Mouse (Mus musculus) myocyte (in vitro differentiated cells): ENCODE measurements around the gene Ghrh. TPM values are rescaled to one million over a fixed set of nuclear protein-coding genes. Genes with fewer than 3 reads are reported as not detected.

Experiments used
- H3K27me3 ChIP-seq: one replicate; pipeline ENCODE4 v1.6.1; 2011; ENCODE audit not compliant: control insufficient read depth, insufficient read depth, insufficient read length
- H3K36me3 ChIP-seq: one replicate; pipeline ENCODE4 v1.6.1; 2011; ENCODE audit not compliant: control insufficient read depth, insufficient read depth
- H3K4me2 ChIP-seq: one replicate; pipeline ENCODE4 v1.6.1; 2011; ENCODE audit warnings: low read depth, control low read depth
- H3K4me3 ChIP-seq: one replicate; pipeline ENCODE4 v1.5.1; 2011; ENCODE audit warnings: mild to moderate bottlenecking, control low read depth, moderate library complexity
- H3K79me2 ChIP-seq: one replicate; pipeline ENCODE4 v1.6.1; 2011; ENCODE audit not compliant: control insufficient read depth, insufficient read depth
- H3ac ChIP-seq: one replicate; pipeline ENCODE4 v1.6.1; 2011; ENCODE audit not compliant: control insufficient read depth, insufficient read length
- CEBPB ChIP-seq: IDR thresholded peaks from 2 replicates; pipeline ENCODE4 v1.6.1; 2011; ENCODE audit warnings: mild to moderate bottlenecking, moderate library complexity; ENCODE audit not compliant: poor library complexity, insufficient read depth, severe bottlenecking
- E2F4 ChIP-seq: IDR thresholded peaks from one replicate; pipeline ENCODE4 v1.6.1; 2011; ENCODE audit warnings: mild to moderate bottlenecking, control low read depth, moderate library complexity; ENCODE audit not compliant: insufficient read depth
- MAX ChIP-seq: IDR thresholded peaks from one replicate; pipeline ENCODE4 v1.6.1; 2011; ENCODE audit warnings: low read depth, mild to moderate bottlenecking, control low read depth
- MYOD1 ChIP-seq, 3 experiments: IDR thresholded peaks; one replicate each; pipeline ENCODE4 v1.6.1; 2011; ENCODE audit warnings: control low read depth in 2 of 3, low read depth in 2 of 3, mild to moderate bottlenecking in 2 of 3, moderate library complexity in 1 of 3; ENCODE audit not compliant: insufficient read length in 2 of 3, control insufficient read depth in 1 of 3
- MYOG ChIP-seq, 3 experiments: IDR thresholded peaks; one replicate each; pipeline ENCODE4 v1.6.1; 2011; ENCODE audit warnings: control low read depth in 2 of 3, low read depth in 2 of 3, mild to moderate bottlenecking in 2 of 3; ENCODE audit not compliant: insufficient read length in 2 of 3, control insufficient read depth in 1 of 3, insufficient read depth in 1 of 3
- POLR2A ChIP-seq: IDR thresholded peaks from one replicate; pipeline ENCODE4 v1.6.1; 2011; ENCODE audit warnings: low read depth, mild to moderate bottlenecking, control low read depth, moderate library complexity; ENCODE audit not compliant: insufficient read length
- POLR2AphosphoS2 ChIP-seq: IDR thresholded peaks from one replicate; pipeline ENCODE4 v1.6.1; 2011; ENCODE audit warnings: low read depth, control low read depth; ENCODE audit not compliant: insufficient read length
- REST ChIP-seq: IDR thresholded peaks from one replicate; pipeline ENCODE4 v1.6.1; 2011; ENCODE audit warnings: mild to moderate bottlenecking, control low read depth, moderate library complexity; ENCODE audit not compliant: insufficient read depth, insufficient read length
- SRF ChIP-seq: IDR thresholded peaks from one replicate; pipeline ENCODE4 v1.6.1; 2011; ENCODE audit warnings: low read depth; ENCODE audit not compliant: control insufficient read depth, insufficient read length
- TCF12 ChIP-seq: IDR thresholded peaks from one replicate; pipeline ENCODE4 v1.6.1; 2011; ENCODE audit warnings: mild to moderate bottlenecking, control low read depth; ENCODE audit not compliant: poor library complexity, insufficient read depth, severe bottlenecking
- TCF3 ChIP-seq: IDR thresholded peaks from one replicate; pipeline ENCODE4 v1.6.1; 2011; ENCODE audit warnings: low read depth, control low read depth; ENCODE audit not compliant: insufficient read length
- USF1 ChIP-seq: IDR thresholded peaks from one replicate; pipeline ENCODE4 v1.6.1; 2011; ENCODE audit warnings: low read depth, mild to moderate bottlenecking, control low read depth, moderate library complexity
- polyA plus RNA-seq: library from polyadenylated mRNA; unstranded; fragments of >200 nt; fragmentation: generic; extraction: Trizol; gene quantifications from one replicate; pipeline ENCODE4 v1.2.1, GENCODE M21; 2012; ENCODE audit warnings: missing spikeins

Ghrh gene
- polyA plus RNA-seq, 1 experiment, result not detected

DNA sequence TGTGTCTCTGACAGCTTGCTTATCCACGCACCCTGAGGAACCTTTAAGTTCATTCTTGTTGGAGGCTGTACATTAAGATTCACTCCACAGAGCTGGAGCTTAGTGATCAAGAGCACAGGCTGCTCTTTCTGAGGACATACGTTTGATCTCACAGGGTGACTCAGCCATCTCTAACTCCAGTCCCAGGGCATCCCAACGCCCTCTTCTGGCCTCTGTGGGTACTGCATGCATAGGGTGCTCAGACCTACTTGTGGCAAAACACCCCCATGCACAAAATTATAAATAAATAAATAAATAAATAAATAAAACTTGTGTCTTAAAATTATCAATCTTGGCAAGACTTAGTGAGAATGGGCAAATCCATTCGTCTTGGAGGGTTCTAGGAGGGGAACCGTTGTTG, 8.6 kb downstream of the Ghrh start:
- Histone ChIP-seq H3K4me2 (no peak overlapping the region), H3ac (no peak overlapping the region), H3K27me3 (no peaks in the 10 kb centered on the region), H3K79me2 (no peaks in the 10 kb centered on the region), H3K4me3 (no peak overlapping the region), H3K36me3 (no peaks in the 10 kb centered on the region)
- TF ChIP-seq MAX (no peak), TCF3 (no peak), USF1 (no peak), MYOG (IDR thresholded peaks at IDR 0.05; ENCODE audit: control insufficient read depth in 1 of 3, insufficient read depth in 1 of 3, insufficient read length in 2 of 3, low read depth in 2 of 3) (no peak), CEBPB (no peak), E2F4 (no peak), TCF12 (no peak), POLR2AphosphoS2 (no peak), MYOD1 (IDR thresholded peaks at IDR 0.05; ENCODE audit: control insufficient read depth in 1 of 3, insufficient read length in 2 of 3, low read depth in 2 of 3) (no peak), POLR2A (no peak), REST (no peak), SRF (no peak)

DNA sequence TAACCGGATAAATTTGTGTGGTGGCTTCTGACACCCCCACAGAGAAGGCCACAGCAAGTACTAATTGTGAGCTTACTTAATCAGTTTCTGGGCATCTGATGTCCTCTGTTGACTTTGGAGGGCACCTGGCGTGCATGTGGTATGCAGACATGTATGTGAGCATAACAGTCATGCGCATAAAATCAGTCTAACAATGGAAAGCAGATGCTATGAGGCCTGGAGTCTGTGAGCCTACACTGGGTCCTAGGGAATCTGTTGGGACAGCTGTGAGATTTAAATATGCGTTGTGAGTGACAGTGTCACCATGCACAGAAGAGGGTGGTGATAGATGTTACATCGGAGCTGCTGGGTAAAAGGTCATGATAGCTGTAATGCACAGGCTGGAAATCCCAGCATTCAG, 15.2 kb downstream of the Ghrh start:
- no peak for TF ChIP-seq USF1
- TF ChIP-seq MAX, result no peak
- no peak for TF ChIP-seq REST
- no peak for TF ChIP-seq MYOD1 (IDR thresholded peaks at IDR 0.05; ENCODE audit: control insufficient read depth in 1 of 3, insufficient read length in 2 of 3, low read depth in 2 of 3)
- no peak for TF ChIP-seq SRF
- TF ChIP-seq MYOG (IDR thresholded peaks at IDR 0.05; ENCODE audit: control insufficient read depth in 1 of 3, insufficient read depth in 1 of 3, insufficient read length in 2 of 3, low read depth in 2 of 3), result no peak
- TF ChIP-seq TCF3, result no peak
- no peak for TF ChIP-seq CEBPB
- no peak for TF ChIP-seq POLR2AphosphoS2
- no peak for TF ChIP-seq E2F4
- no peak for TF ChIP-seq POLR2A
- TF ChIP-seq TCF12, result no peak
- Histone ChIP-seq H3K36me3 (peaks cover 3% of the 10 kb centered on the region), H3ac (no peak overlapping the region), H3K27me3 (no peaks in the 10 kb centered on the region), H3K79me2 (no peaks in the 10 kb centered on the region), H3K4me3 (no peak overlapping the region), H3K4me2 (no peak overlapping the region)

DNA sequence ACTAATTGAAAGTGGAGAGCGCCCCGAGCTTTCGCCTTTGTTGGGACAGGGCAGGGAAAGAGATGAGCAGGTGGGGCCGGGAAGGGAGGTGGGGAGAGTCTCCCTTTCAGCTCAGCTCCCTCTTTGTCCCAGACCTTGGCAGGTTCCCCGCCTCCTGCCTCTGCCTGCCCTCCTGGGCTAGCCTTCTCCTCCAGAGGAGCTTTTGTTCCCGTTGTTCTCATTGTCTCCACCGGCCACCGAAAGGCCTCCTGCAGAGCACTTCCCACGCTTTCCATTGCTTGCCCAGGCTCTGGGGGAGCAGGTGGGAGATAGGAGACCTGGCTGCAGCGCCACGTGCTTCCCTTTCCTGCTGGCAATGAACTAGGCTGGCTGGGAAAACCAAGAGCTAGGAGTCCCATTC, 18.7 kb downstream of the Ghrh start:
- peaks cover 25% of the 10 kb centered on the region for H3K36me3 ChIP-seq
- H3K4me3 ChIP-seq, result no peak overlapping the region
- no peak overlapping the region for H3K4me2 ChIP-seq
- no peak overlapping the region for H3ac ChIP-seq
- TF ChIP-seq MYOD1 (IDR thresholded peaks at IDR 0.05; ENCODE audit: control insufficient read depth in 1 of 3, insufficient read length in 2 of 3, low read depth in 2 of 3) (no peak), MAX (no peak), POLR2A (no peak), CEBPB (no peak), SRF (no peak), TCF12 (no peak), TCF3 (no peak)
- no peaks in the 10 kb centered on the region for H3K27me3 ChIP-seq
- no peaks in the 10 kb centered on the region for H3K79me2 ChIP-seq

DNA sequence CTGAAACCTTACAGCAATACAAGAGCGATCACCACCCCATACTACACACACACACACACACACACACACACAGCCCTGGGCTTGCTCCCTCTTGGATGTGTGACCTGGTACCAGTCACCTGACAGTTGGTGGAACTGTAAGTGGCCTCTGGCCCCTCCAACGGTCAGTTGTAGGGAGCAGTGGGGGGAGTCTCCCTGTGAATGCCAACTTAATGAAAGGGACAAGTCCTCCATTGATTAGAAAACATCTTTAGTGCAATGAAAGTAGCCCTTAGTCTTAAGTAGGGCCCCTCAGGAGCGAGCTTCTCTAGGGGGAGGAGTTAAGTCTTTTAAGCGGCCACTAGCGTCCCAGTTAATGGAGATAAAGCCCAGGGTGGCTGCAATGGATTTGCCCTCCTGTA, 19.2 kb downstream of the Ghrh start:
- Histone ChIP-seq H3K36me3 (peaks cover 25% of the 10 kb centered on the region), H3K27me3 (no peaks in the 10 kb centered on the region), H3K4me2 (no peak overlapping the region), H3ac (no peak overlapping the region), H3K4me3 (no peak overlapping the region), H3K79me2 (no peaks in the 10 kb centered on the region)
- TF ChIP-seq CEBPB (no peak), MAX (no peak)

DNA sequence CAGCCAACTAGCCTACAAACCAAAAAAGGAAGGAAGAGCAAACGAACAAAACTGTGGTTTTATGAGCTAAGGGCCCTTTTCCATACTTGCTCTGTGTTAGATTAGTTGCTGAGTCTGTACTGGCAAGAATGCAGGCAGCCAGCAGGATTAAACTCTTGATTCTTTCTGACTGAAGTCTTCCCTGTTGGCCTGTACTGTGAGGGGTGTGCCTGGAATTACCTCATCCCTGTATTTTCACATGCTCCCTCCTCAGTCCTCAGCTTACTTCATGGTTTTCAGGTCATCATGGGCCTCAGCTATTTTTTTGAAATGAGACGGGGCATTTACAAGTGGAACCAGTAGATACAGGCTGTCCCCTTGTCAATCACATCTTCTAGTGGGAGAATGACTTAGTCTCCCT, 22.1 kb downstream of the Ghrh start:
- Histone ChIP-seq H3K4me3 (no peak overlapping the region), H3K27me3 (no peaks in the 10 kb centered on the region), H3K4me2 (no peak overlapping the region), H3ac (no peak overlapping the region), H3K36me3 (peaks cover 39% of the 10 kb centered on the region), H3K79me2 (no peaks in the 10 kb centered on the region)
- TF ChIP-seq E2F4 (no peak), POLR2AphosphoS2 (no peak), MYOG (IDR thresholded peaks at IDR 0.05; ENCODE audit: control insufficient read depth in 1 of 3, insufficient read depth in 1 of 3, insufficient read length in 2 of 3, low read depth in 2 of 3) (no peak)
